Mouse (Mus musculus): ENCODE measurements around the gene Nfe2l3. TPM values are rescaled to one million over a fixed set of nuclear protein-coding genes. Genes with fewer than 3 reads are reported as not detected.

The Nfe2l3 gene
- polyA plus RNA-seq, 1 experiment = 6.5 TPM

DNA sequence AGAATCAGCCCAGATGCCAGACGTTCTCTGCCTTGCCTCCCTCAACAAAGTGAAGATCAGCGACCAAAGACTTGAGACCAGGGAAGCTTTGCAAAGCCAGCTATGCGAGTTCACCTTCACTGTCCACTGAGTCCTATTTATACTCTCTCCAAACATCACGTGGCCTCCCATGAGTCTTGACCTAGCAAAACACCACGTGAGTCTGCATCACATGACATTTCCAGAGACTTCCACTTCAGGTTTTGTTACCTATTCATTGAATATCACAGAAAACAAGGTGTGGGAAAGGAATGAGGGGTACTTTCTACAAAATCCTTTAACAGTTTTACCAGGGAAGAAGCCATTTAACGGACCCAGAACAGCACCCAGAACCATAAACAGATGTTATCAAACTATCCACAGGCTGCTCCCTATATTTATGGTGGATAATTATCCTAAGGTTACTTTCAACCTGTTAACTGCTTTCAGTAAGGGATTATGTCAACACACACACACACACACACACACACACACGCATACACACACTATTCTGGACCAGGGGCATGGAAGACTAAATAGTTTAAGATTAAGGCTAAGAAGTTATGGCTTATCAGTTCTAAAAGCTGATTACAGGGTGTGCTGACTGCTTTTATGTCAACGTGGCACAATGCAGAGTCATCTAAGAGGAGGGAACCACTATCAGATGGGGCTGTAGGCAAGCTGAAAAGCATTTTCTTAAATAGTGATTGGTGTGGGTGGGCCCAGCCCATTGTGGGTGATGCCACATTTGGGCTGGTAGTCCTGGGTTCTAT is 65.0 kb downstream of the Nfe2l3 start:
- TF ChIP-seq POLR2A (IDR thresholded peaks at IDR 0.05; ENCODE audit: borderline replicate concordance, extremely low read depth, insufficient read depth, insufficient read length, poor library complexity, severe bottlenecking) (no peak), CTCF (IDR thresholded peaks at IDR 0.05; ENCODE audit: borderline replicate concordance, extremely low read depth, insufficient read depth, insufficient read length) (no peak)
- no peak for DNase-seq (ENCODE audit: low read depth)

- DNase-seq (ENCODE audit: low read depth) = no peak
- no peak for TF ChIP-seq CTCF (IDR thresholded peaks at IDR 0.05; ENCODE audit: borderline replicate concordance, extremely low read depth, insufficient read depth, insufficient read length)
- no peak for TF ChIP-seq POLR2A (IDR thresholded peaks at IDR 0.05; ENCODE audit: borderline replicate concordance, extremely low read depth, insufficient read depth, insufficient read length, poor library complexity, severe bottlenecking)
Measured at GRCm38 (mm10) chr6:51505671-51506070, 73.2 kb downstream of the Nfe2l3 start.

GRCm38 (mm10) chr6:51507556-51507955 is 75.1 kb downstream of the Nfe2l3 start:
- TF ChIP-seq CTCF (IDR thresholded peaks at IDR 0.05; ENCODE audit: borderline replicate concordance, extremely low read depth, insufficient read depth, insufficient read length) = no peak
- no peak for TF ChIP-seq POLR2A (IDR thresholded peaks at IDR 0.05; ENCODE audit: borderline replicate concordance, extremely low read depth, insufficient read depth, insufficient read length, poor library complexity, severe bottlenecking)
- DNase-seq (ENCODE audit: low read depth) = no peak

Other genes starting within 250 kb of the Nfe2l3 start
- 1,280 and 1,328 TPM in 2 replicates for gene Hnrnpa2b1, start 37.2 kb downstream of the Nfe2l3 start, polyA plus RNA-seq (2012; rRNA removed)
- 138 and 155 TPM in 2 replicates for gene Cbx3, start 37.7 kb downstream of the Nfe2l3 start, polyA plus RNA-seq (2012; rRNA removed)
- 16.5 and 23.0 TPM in 2 replicates for gene Snx10, start 91.2 kb downstream of the Nfe2l3 start, polyA plus RNA-seq (2012; rRNA removed)

Data from brain, embryonic 14.5 days (tissue).